Mouse (Mus musculus) leukemia stem cell, adult 10-12 weeks (primary cell): ENCODE data around the gene Sat2. TPM values are rescaled to one million over a fixed set of nuclear protein-coding genes. Genes with fewer than 3 reads are reported as not detected.

ENCODE experiments used
- polyA plus RNA-seq: library from polyadenylated mRNA; stranded (reverse); fragments of >175 nt; gene quantifications from 2 replicates; pipeline ENCODE4 v1.2.3, GENCODE M21; 2012; ENCODE audit warnings: low replicate concordance

Sat2 gene
- polyA plus RNA-seq = not detected in 2 replicates

GRCm38 (mm10) chr11:69621571-69622268 is at the start of gene Sat2:
Sat2 (plus strand) TSS chr11:69622024.

GRCm38 (mm10) chr11:69580091-69580514 is 41.7 kb upstream of the Sat2 start, which contains the start of the genes Wrap53 and Trp53:
Wrap53 (minus strand) TSS chr11:69580255.
Trp53 (plus strand) TSS chr11:69580359.

GRCm38 (mm10) chr11:69605726-69606490 is 15.9 kb upstream of the Sat2 start, which contains the start of gene Atp1b2:
Atp1b2 (minus strand) TSS chr11:69605942.

GRCm38 (mm10) chr11:69617805-69618204 is 4.0 kb upstream of the Sat2 start, which contains the start of gene Shbg:
Shbg (minus strand) TSS chr11:69617905.

GRCm38 (mm10) chr11:69632284-69633089 is 10.7 kb downstream of the Sat2 start, which contains the start of gene Fxr2:
Fxr2 (plus strand) TSS chr11:69632990.

GRCm38 (mm10) chr11:69655264-69656064 is 33.6 kb downstream of the Sat2 start, which contains the start of gene Sox15:
Sox15 (plus strand) TSS chr11:69655314.

GRCm38 (mm10) chr11:69662213-69662966 is 40.6 kb downstream of the Sat2 start, which contains the start of gene Mpdu1:
Mpdu1 (minus strand) TSS chr11:69662642.

GRCm38 (mm10) chr11:69665961-69666664 is 44.3 kb downstream of the Sat2 start, which contains the start of gene Cd68:
Cd68 (minus strand) TSS chr11:69666153.

GRCm38 (mm10) chr11:69672211-69672706 is 50.4 kb downstream of the Sat2 start, which contains the start of gene Eif4a1:
Eif4a1 (minus strand) TSS chr11:69672423.

Other genes with a start within 250 kb of the Sat2 start
- 59.8 and 78.6 TPM in 2 replicates for gene Naa38, start 226.5 kb upstream of the Sat2 start, polyA plus RNA-seq
- gene Cyb5d1, start 226.4 kb upstream of the Sat2 start, polyA plus RNA-seq = 1.7 and 8.7 TPM in 2 replicates
- 0.69 and 2.1 TPM in 2 replicates for gene Tmem88, start 223.8 kb upstream of the Sat2 start, polyA plus RNA-seq
- 73.8 and 92.1 TPM in 2 replicates for gene Kdm6b, start 208.3 kb upstream of the Sat2 start, polyA plus RNA-seq
- gene Dnah2, start 72.9 kb upstream of the Sat2 start, polyA plus RNA-seq = 0.02 and 0.19 TPM in 2 replicates
- gene Efnb3, start 61.8 kb upstream of the Sat2 start, polyA plus RNA-seq = 1.6 and 2.7 TPM in 2 replicates
- 6.9 and 45.7 TPM in 2 replicates for gene Wrap53, start 41.8 kb upstream of the Sat2 start, polyA plus RNA-seq
- 119 and 129 TPM in 2 replicates for gene Trp53, start 41.7 kb upstream of the Sat2 start, polyA plus RNA-seq
- gene Atp1b2, start 16.1 kb upstream of the Sat2 start, polyA plus RNA-seq = 171 and 259 TPM in 2 replicates
- gene Shbg, start 4.1 kb upstream of the Sat2 start, polyA plus RNA-seq = not detected in 2 replicates
- 91.8 and 97.5 TPM in 2 replicates for gene Fxr2, start 11.0 kb downstream of the Sat2 start, polyA plus RNA-seq
- gene Sox15, start 33.3 kb downstream of the Sat2 start, polyA plus RNA-seq = 0.44 TPM in 1 of 2 replicates, not detected in the other
- 24.1 and 29.9 TPM in 2 replicates for gene Mpdu1, start 40.6 kb downstream of the Sat2 start, polyA plus RNA-seq
- gene Cd68, start 44.1 kb downstream of the Sat2 start, polyA plus RNA-seq = 26.6 and 82.4 TPM in 2 replicates
- 226 and 408 TPM in 2 replicates for gene Eif4a1, start 50.4 kb downstream of the Sat2 start, polyA plus RNA-seq
- gene Senp3, start 60.1 kb downstream of the Sat2 start, polyA plus RNA-seq = 128 and 137 TPM in 2 replicates
- 2.3 and 5.0 TPM in 2 replicates for gene Tnfsf13, start 63.8 kb downstream of the Sat2 start, polyA plus RNA-seq
- 9.0 and 9.7 TPM in 2 replicates for gene Tnfsf12, start 73.8 kb downstream of the Sat2 start, polyA plus RNA-seq
- 6.6 and 8.1 TPM in 2 replicates for gene Tnfsfm13, start 74.1 kb downstream of the Sat2 start, polyA plus RNA-seq
- gene Polr2a, start 136.6 kb downstream of the Sat2 start, polyA plus RNA-seq = 92.9 and 194 TPM in 2 replicates
- gene Slc35g3, start 139.9 kb downstream of the Sat2 start, polyA plus RNA-seq = not detected in 2 replicates
- 38.9 and 47.4 TPM in 2 replicates for gene Zbtb4, start 143.9 kb downstream of the Sat2 start, polyA plus RNA-seq
- 0.18 and 0.20 TPM in 2 replicates for gene Chrnb1, start 173.9 kb downstream of the Sat2 start, polyA plus RNA-seq
- gene Fgf11, start 179.8 kb downstream of the Sat2 start, polyA plus RNA-seq = 0.07 and 0.47 TPM in 2 replicates
- not detected in 2 replicates for gene Tmem102, start 183.6 kb downstream of the Sat2 start, polyA plus RNA-seq
- 0.07 TPM in 1 of 2 replicates, not detected in the other for gene Gm39566, start 193.3 kb downstream of the Sat2 start, polyA plus RNA-seq
- not detected in 2 replicates for gene Spem2, start 196.4 kb downstream of the Sat2 start, polyA plus RNA-seq
- gene Spem1, start 200.2 kb downstream of the Sat2 start, polyA plus RNA-seq = not detected in 2 replicates
- gene Nlgn2, start 215.8 kb downstream of the Sat2 start, polyA plus RNA-seq = 3.7 and 5.0 TPM in 2 replicates
- 531 and 1,176 TPM in 2 replicates for gene Tmem256, start 216.5 kb downstream of the Sat2 start, polyA plus RNA-seq
- gene Plscr3, start 224.4 kb downstream of the Sat2 start, polyA plus RNA-seq = 64.9 and 78.2 TPM in 2 replicates
- gene Tnk1, start 236.7 kb downstream of the Sat2 start, polyA plus RNA-seq = 2.0 and 2.3 TPM in 2 replicates